Mouse (Mus musculus) liver, embryonic 13.5 days (tissue): ENCODE measurements at regions not wholly inside any gene's neighbourhood (a gene's known extent, or its start where the extent isn't known, plus 50 kb on each side); places are given as distances from the start of the nearest gene placed in this dataset.

Experiments
- ATAC-seq: fragments of 200-750 bp; cut with Nextera tagmentation; 2 replicates; pipeline ENCODE4 v1.8.0; 2017; ENCODE audit warnings: low read depth, mild to moderate bottlenecking, moderate number of reproducible peaks, moderate library complexity
- DNase-seq: peaks from one replicate; pipeline ENCODE4 v3.0.0; 2022
- H3K27ac ChIP-seq: fragments of 300-500 bp; sonication (generic); 2 replicates; pipeline ENCODE4 v1.5.1; 2015; ENCODE audit warnings: moderate library complexity, mild to moderate bottlenecking, inconsistent platforms
- H3K27me3 ChIP-seq: fragments of 300-500 bp; sonication (generic); 2 replicates; pipeline ENCODE4 v1.6.1; 2015; ENCODE audit warnings: mild to moderate bottlenecking, inconsistent platforms
- H3K36me3 ChIP-seq: fragments of 300-500 bp; sonication (generic); 2 replicates; pipeline ENCODE4 v1.6.1; 2015; ENCODE audit warnings: mild to moderate bottlenecking, inconsistent platforms
- H3K4me1 ChIP-seq: fragments of 300-500 bp; sonication (generic); replicated peaks from 2 replicates; pipeline ENCODE4 v1.6.1; 2015; ENCODE audit warnings: inconsistent platforms
- H3K4me2 ChIP-seq: fragments of 300-500 bp; sonication (generic); 2 replicates; pipeline ENCODE4 v1.6.1; 2015; ENCODE audit warnings: inconsistent platforms, mild to moderate bottlenecking, moderate library complexity
- H3K4me3 ChIP-seq: fragments of 300-500 bp; sonication (generic); replicated peaks from 2 replicates; pipeline ENCODE4 v1.5.1; 2015; ENCODE audit warnings: mild to moderate bottlenecking, inconsistent platforms
- H3K9ac ChIP-seq: fragments of 300-500 bp; sonication (generic); 2 replicates; pipeline ENCODE4 v1.6.1; 2015; ENCODE audit warnings: mild to moderate bottlenecking, inconsistent platforms
- H3K9me3 ChIP-seq: fragments of 300-500 bp; sonication (generic); replicated peaks from 2 replicates; pipeline ENCODE4 v1.6.1; 2016; ENCODE audit warnings: inconsistent platforms
- WGBS: fragments of 180-500 bp; shearing (Covaris S2); methylation state at CpG from one replicate; pipeline ENCODE4 v1.1.7; 2015; ENCODE audit not compliant: insufficient replicate concordance; 5-methylcytosine and 5-hydroxymethylcytosine counted together

GRCm38 (mm10) chr10:120646862-120647311, 170.6 kb upstream of the Hmga2 start:
- no peak overlapping the region for H3K4me3 ChIP-seq
- DNase-seq = no peak
- no peak overlapping the region for H3K27ac ChIP-seq
- peak overlapping the region; percentile 28; the same call in 1 of the 2 replicates for H3K4me2 ChIP-seq
- 0 out of 2 replicates have a peak, but pooled peaks cover 10% of the 10 kb centered on the region for H3K4me1 ChIP-seq
- H3K9me3 ChIP-seq = no peaks in the 10 kb centered on the region
- ATAC-seq = no peak
- H3K9ac ChIP-seq = no peak overlapping the region
- H3K27me3 ChIP-seq = no peaks in the 10 kb centered on the region
- WGBS = 30% methylated on average over 14 of the region's 14 CpGs
- H3K36me3 ChIP-seq = no peaks in the 10 kb centered on the region

- no peaks in the 10 kb centered on the region for H3K27me3 ChIP-seq
- peaks cover 2% of the 10 kb centered on the region; the same call in 1 of the 2 replicates for H3K4me1 ChIP-seq
- ATAC-seq = no peak
- WGBS = 21% methylated on average over 5 of the region's 5 CpGs
- DNase-seq = no peak
- H3K4me3 ChIP-seq = no peak overlapping the region
- no peak overlapping the region for H3K27ac ChIP-seq
- no peak overlapping the region for H3K9ac ChIP-seq
- H3K9me3 ChIP-seq = no peaks in the 10 kb centered on the region
- no peaks in the 10 kb centered on the region for H3K36me3 ChIP-seq
- H3K4me2 ChIP-seq = no peak overlapping the region
Measured at GRCm38 (mm10) chr10:120640847-120641246, 164.6 kb upstream of the Hmga2 start.

GRCm38 (mm10) chr10:120638316-120638715, 162.0 kb upstream of the Hmga2 start:
- Histone ChIP-seq H3K36me3 (no peaks in the 10 kb centered on the region), H3K9ac (no peak overlapping the region), H3K27me3 (no peaks in the 10 kb centered on the region), H3K4me3 (no peak overlapping the region), H3K27ac (no peak overlapping the region), H3K4me1 (peaks cover 6% of the 10 kb centered on the region; the same call in 1 of the 2 replicates), H3K9me3 (no peaks in the 10 kb centered on the region), H3K4me2 (no peak overlapping the region)
- DNase-seq (no peak), ATAC-seq (no peak)
- 50% methylated on average over 4 of the region's 4 CpGs for WGBS

GRCm38 (mm10) chr10:120635818-120636543, 159.7 kb upstream of the Hmga2 start:
- Histone ChIP-seq H3K4me3 (no peak overlapping the region), H3K4me1 (peaks cover 6% of the 10 kb centered on the region; the same call in 1 of the 2 replicates), H3K9me3 (no peaks in the 10 kb centered on the region), H3K4me2 (no peak overlapping the region), H3K27me3 (no peaks in the 10 kb centered on the region), H3K36me3 (no peaks in the 10 kb centered on the region), H3K9ac (no peak overlapping the region), H3K27ac (no peak overlapping the region)
- no peak for DNase-seq
- no peak for ATAC-seq
- 35% methylated on average over 21 of the region's 21 CpGs for WGBS

- ATAC-seq (no peak), DNase-seq (no peak)
- Histone ChIP-seq H3K27me3 (no peaks in the 10 kb centered on the region), H3K4me3 (no peak overlapping the region), H3K4me1 (peaks cover 6% of the 10 kb centered on the region; the same call in 1 of the 2 replicates), H3K4me2 (no peak overlapping the region), H3K9me3 (no peaks in the 10 kb centered on the region), H3K9ac (no peak overlapping the region), H3K27ac (no peak overlapping the region), H3K36me3 (no peaks in the 10 kb centered on the region)
- WGBS = 74% methylated on average over 5 of the region's 5 CpGs
Measured at GRCm38 (mm10) chr10:120635194-120635593, 158.9 kb upstream of the Hmga2 start.

- DNase-seq (no peak), ATAC-seq (no peak)
- Histone ChIP-seq H3K4me1 (peaks cover 6% of the 10 kb centered on the region; the same call in 1 of the 2 replicates), H3K4me2 (no peak overlapping the region), H3K4me3 (no peak overlapping the region), H3K36me3 (no peaks in the 10 kb centered on the region), H3K9ac (no peak overlapping the region), H3K9me3 (no peaks in the 10 kb centered on the region), H3K27me3 (no peaks in the 10 kb centered on the region), H3K27ac (no peak overlapping the region)
- WGBS = 44% methylated on average over 2 of the region's 2 CpGs
Measured at GRCm38 (mm10) chr10:120632071-120632470, 155.8 kb upstream of the Hmga2 start.

- DNase-seq = no peak
- Histone ChIP-seq H3K9me3 (no peaks in the 10 kb centered on the region), H3K4me3 (no peak overlapping the region), H3K36me3 (no peaks in the 10 kb centered on the region), H3K9ac (no peak overlapping the region), H3K27ac (no peak overlapping the region), H3K4me1 (no peaks in the 10 kb centered on the region), H3K27me3 (no peaks in the 10 kb centered on the region), H3K4me2 (no peak overlapping the region)
- no peak for ATAC-seq
- WGBS = 58% methylated on average over 5 of the region's 5 CpGs
Measured at GRCm38 (mm10) chr10:120628066-120628465, 151.8 kb upstream of the Hmga2 start.

GRCm38 (mm10) chr10:120625474-120625873, 149.2 kb upstream of the Hmga2 start:
- no peak overlapping the region for H3K4me3 ChIP-seq
- no peak overlapping the region for H3K9ac ChIP-seq
- WGBS = 33% methylated on average over 5 of the region's 5 CpGs
- H3K9me3 ChIP-seq = no peaks in the 10 kb centered on the region
- ATAC-seq (no peak), DNase-seq (no peak)
- no peaks in the 10 kb centered on the region for H3K36me3 ChIP-seq
- no peaks in the 10 kb centered on the region for H3K4me1 ChIP-seq
- no peak overlapping the region for H3K27ac ChIP-seq
- H3K27me3 ChIP-seq = no peaks in the 10 kb centered on the region
- H3K4me2 ChIP-seq = no peak overlapping the region

GRCm38 (mm10) chr10:120624203-120624942, 148.1 kb upstream of the Hmga2 start:
- Histone ChIP-seq H3K4me2 (no peak overlapping the region), H3K27me3 (no peaks in the 10 kb centered on the region), H3K27ac (no peak overlapping the region), H3K4me3 (no peak overlapping the region), H3K36me3 (no peaks in the 10 kb centered on the region), H3K9me3 (no peaks in the 10 kb centered on the region), H3K9ac (no peak overlapping the region), H3K4me1 (no peaks in the 10 kb centered on the region)
- no peak for DNase-seq
- no peak for ATAC-seq
- 67% methylated on average over 10 of the region's 10 CpGs for WGBS

- Histone ChIP-seq H3K4me3 (no peak overlapping the region), H3K4me2 (no peak overlapping the region), H3K4me1 (no peaks in the 10 kb centered on the region), H3K36me3 (no peaks in the 10 kb centered on the region), H3K27ac (no peak overlapping the region), H3K9me3 (no peaks in the 10 kb centered on the region), H3K27me3 (no peaks in the 10 kb centered on the region), H3K9ac (no peak overlapping the region)
- 23% methylated on average over 5 of the region's 5 CpGs for WGBS
- DNase-seq (no peak), ATAC-seq (no peak)
Measured at GRCm38 (mm10) chr10:120616406-120617015, 140.2 kb upstream of the Hmga2 start.

- DNase-seq = no peak
- Histone ChIP-seq H3K27me3 (no peaks in the 10 kb centered on the region), H3K27ac (no peak overlapping the region), H3K4me2 (no peak overlapping the region), H3K4me1 (no peaks in the 10 kb centered on the region), H3K9me3 (no peaks in the 10 kb centered on the region), H3K4me3 (no peak overlapping the region), H3K9ac (no peak overlapping the region), H3K36me3 (no peaks in the 10 kb centered on the region)
- WGBS = 66% methylated on average over 8 of the region's 8 CpGs
- no peak for ATAC-seq
Measured at GRCm38 (mm10) chr10:120612351-120612750, 136.1 kb upstream of the Hmga2 start.
